Mouse (Mus musculus): ENCODE data around the gene Rpl27a. TPM values are rescaled to one million over a fixed set of nuclear protein-coding genes. Genes with fewer than 3 reads are reported as not detected.

Rpl27a gene
- polyA plus RNA-seq, 1 experiment from 2014 or later: 168 TPM

- Histone ChIP-seq H3K9me3 (ENCODE audit: control insufficient read depth, low read depth, low read length) (no peaks in the 10 kb centered on the region), H3K27me3 (ENCODE audit: control insufficient read depth, insufficient read depth, low read length) (no peaks in the 10 kb centered on the region), H3K4me1 (ENCODE audit: control insufficient read depth, insufficient read depth, low read length) (no peaks in the 10 kb centered on the region), H3K36me3 (ENCODE audit: control insufficient read depth, insufficient read depth, low read length) (peaks cover 59% of the 10 kb centered on the region), H3K4me3 (ENCODE audit: low read depth, low read length) (no peak overlapping the region), H3K4me2 (replicated peaks; ENCODE audit: low read depth, low read length) (no peak overlapping the region), H3K9ac (replicated peaks; ENCODE audit: low read depth, low read length) (no peak overlapping the region), H3K27ac (ENCODE audit: low read length) (no peak overlapping the region)
- ATAC-seq (ENCODE audit: insufficient number of reproducible peaks, insufficient read depth, low FRiP score, low read depth): no peak
- 93% methylated on average over 2 of the region's 2 CpGs for WGBS
These were observed 10.8 kb downstream of the Rpl27a start for GRCm38 (mm10) chr7:109529741-109530140.

GRCm38 (mm10) chr7:109531501-109531900 lies 12.6 kb downstream of the Rpl27a start:
- no peak overlapping the region for H3K4me3 ChIP-seq (ENCODE audit: low read depth, low read length)
- peaks cover 56% of the 10 kb centered on the region; the same call in 1 of the 2 replicates for H3K36me3 ChIP-seq (ENCODE audit: control insufficient read depth, insufficient read depth, low read length)
- H3K27ac ChIP-seq (ENCODE audit: low read length): no peak overlapping the region
- 87% methylated on average over 5 of the region's 5 CpGs for WGBS
- H3K4me2 ChIP-seq (replicated peaks; ENCODE audit: low read depth, low read length): no peak overlapping the region
- ATAC-seq (ENCODE audit: insufficient number of reproducible peaks, insufficient read depth, low FRiP score, low read depth): no peak
- no peaks in the 10 kb centered on the region for H3K9me3 ChIP-seq (ENCODE audit: control insufficient read depth, low read depth, low read length)
- no peak overlapping the region for H3K9ac ChIP-seq (replicated peaks; ENCODE audit: low read depth, low read length)
- no peaks in the 10 kb centered on the region; the same call in 1 of the 2 replicates for H3K4me1 ChIP-seq (ENCODE audit: control insufficient read depth, insufficient read depth, low read length)
- H3K27me3 ChIP-seq (ENCODE audit: control insufficient read depth, insufficient read depth, low read length): no peaks in the 10 kb centered on the region

- no peak overlapping the region for H3K9ac ChIP-seq (replicated peaks; ENCODE audit: low read depth, low read length)
- H3K9me3 ChIP-seq (ENCODE audit: control insufficient read depth, low read depth, low read length): no peaks in the 10 kb centered on the region
- H3K36me3 ChIP-seq (ENCODE audit: control insufficient read depth, insufficient read depth, low read length): peaks cover 53% of the 10 kb centered on the region; the same call in 1 of the 2 replicates
- no peak overlapping the region for H3K4me3 ChIP-seq (ENCODE audit: low read depth, low read length)
- no peaks in the 10 kb centered on the region for H3K27me3 ChIP-seq (ENCODE audit: control insufficient read depth, insufficient read depth, low read length)
- ATAC-seq (ENCODE audit: insufficient number of reproducible peaks, insufficient read depth, low FRiP score, low read depth): no peak
- no peaks in the 10 kb centered on the region; the same call in 1 of the 2 replicates for H3K4me1 ChIP-seq (ENCODE audit: control insufficient read depth, insufficient read depth, low read length)
- H3K27ac ChIP-seq (ENCODE audit: low read length): no peak overlapping the region
- no peak overlapping the region for H3K4me2 ChIP-seq (replicated peaks; ENCODE audit: low read depth, low read length)
- WGBS: 59% methylated on average over 3 of the region's 3 CpGs
These were observed 13.7 kb downstream of the Rpl27a start for GRCm38 (mm10) chr7:109532691-109533090.

- Histone ChIP-seq H3K9me3 (ENCODE audit: control insufficient read depth, low read depth, low read length) (no peaks in the 10 kb centered on the region), H3K4me3 (ENCODE audit: low read depth, low read length) (no peak overlapping the region), H3K4me1 (ENCODE audit: control insufficient read depth, insufficient read depth, low read length) (no peaks in the 10 kb centered on the region; the same call in 1 of the 2 replicates), H3K36me3 (ENCODE audit: control insufficient read depth, insufficient read depth, low read length) (peaks cover 52% of the 10 kb centered on the region; the same call in 1 of the 2 replicates), H3K9ac (replicated peaks; ENCODE audit: low read depth, low read length) (no peak overlapping the region), H3K27ac (ENCODE audit: low read length) (no peak overlapping the region), H3K27me3 (ENCODE audit: control insufficient read depth, insufficient read depth, low read length) (no peaks in the 10 kb centered on the region), H3K4me2 (replicated peaks; ENCODE audit: low read depth, low read length) (no peak overlapping the region)
- ATAC-seq (ENCODE audit: insufficient number of reproducible peaks, insufficient read depth, low FRiP score, low read depth): no peak
- WGBS: 75% methylated on average over 4 of the region's 4 CpGs
These were observed 14.2 kb downstream of the Rpl27a start for GRCm38 (mm10) chr7:109533129-109533528.

- no peak overlapping the region for H3K4me2 ChIP-seq (replicated peaks; ENCODE audit: low read depth, low read length)
- 92% methylated on average over 4 of the region's 4 CpGs for WGBS
- H3K36me3 ChIP-seq (ENCODE audit: control insufficient read depth, insufficient read depth, low read length): peaks cover 53% of the 10 kb centered on the region
- no peak for ATAC-seq (ENCODE audit: insufficient number of reproducible peaks, insufficient read depth, low FRiP score, low read depth)
- H3K4me1 ChIP-seq (ENCODE audit: control insufficient read depth, insufficient read depth, low read length): no peaks in the 10 kb centered on the region; the same call in 1 of the 2 replicates
- no peaks in the 10 kb centered on the region for H3K9me3 ChIP-seq (ENCODE audit: control insufficient read depth, low read depth, low read length)
- H3K27me3 ChIP-seq (ENCODE audit: control insufficient read depth, insufficient read depth, low read length): no peaks in the 10 kb centered on the region
- no peak overlapping the region for H3K4me3 ChIP-seq (ENCODE audit: low read depth, low read length)
- no peak overlapping the region for H3K9ac ChIP-seq (replicated peaks; ENCODE audit: low read depth, low read length)
- H3K27ac ChIP-seq (ENCODE audit: low read length): no peak overlapping the region
These were observed 14.9 kb downstream of the Rpl27a start for GRCm38 (mm10) chr7:109533888-109534287.

- no peaks in the 10 kb centered on the region; the same call in 1 of the 2 replicates for H3K4me1 ChIP-seq (ENCODE audit: control insufficient read depth, insufficient read depth, low read length)
- no peak for ATAC-seq (ENCODE audit: insufficient number of reproducible peaks, insufficient read depth, low FRiP score, low read depth)
- no peaks in the 10 kb centered on the region for H3K27me3 ChIP-seq (ENCODE audit: control insufficient read depth, insufficient read depth, low read length)
- H3K9ac ChIP-seq (replicated peaks; ENCODE audit: low read depth, low read length): no peak overlapping the region
- H3K4me3 ChIP-seq (ENCODE audit: low read depth, low read length): no peak overlapping the region
- 86% methylated on average over 3 of the region's 3 CpGs for WGBS
- no peak overlapping the region for H3K4me2 ChIP-seq (replicated peaks; ENCODE audit: low read depth, low read length)
- peaks cover 57% of the 10 kb centered on the region for H3K36me3 ChIP-seq (ENCODE audit: control insufficient read depth, insufficient read depth, low read length)
- no peak overlapping the region for H3K27ac ChIP-seq (ENCODE audit: low read length)
- H3K9me3 ChIP-seq (ENCODE audit: control insufficient read depth, low read depth, low read length): no peaks in the 10 kb centered on the region
These were observed 16.0 kb downstream of the Rpl27a start for GRCm38 (mm10) chr7:109534921-109535320.

- no peak overlapping the region for H3K4me3 ChIP-seq (ENCODE audit: low read depth, low read length)
- H3K9ac ChIP-seq (replicated peaks; ENCODE audit: low read depth, low read length): no peak overlapping the region
- ATAC-seq (ENCODE audit: insufficient number of reproducible peaks, insufficient read depth, low FRiP score, low read depth): peak; percentile 78; the same call in 1 of the 2 replicates
- H3K4me2 ChIP-seq (replicated peaks; ENCODE audit: low read depth, low read length): no peak overlapping the region
- 67% methylated on average over 4 of the region's 4 CpGs for WGBS
- H3K4me1 ChIP-seq (ENCODE audit: control insufficient read depth, insufficient read depth, low read length): no peaks in the 10 kb centered on the region; the same call in 1 of the 2 replicates
- no peaks in the 10 kb centered on the region for H3K9me3 ChIP-seq (ENCODE audit: control insufficient read depth, low read depth, low read length)
- no peaks in the 10 kb centered on the region for H3K27me3 ChIP-seq (ENCODE audit: control insufficient read depth, insufficient read depth, low read length)
- peak overlapping the region; percentile 79 for H3K27ac ChIP-seq (ENCODE audit: low read length)
- peaks cover 49% of the 10 kb centered on the region for H3K36me3 ChIP-seq (ENCODE audit: control insufficient read depth, insufficient read depth, low read length)
These were observed 17.6 kb downstream of the Rpl27a start for GRCm38 (mm10) chr7:109536451-109536946.

- Histone ChIP-seq H3K9ac (replicated peaks; ENCODE audit: low read depth, low read length) (no peak overlapping the region), H3K4me2 (replicated peaks; ENCODE audit: low read depth, low read length) (no peak overlapping the region), H3K9me3 (ENCODE audit: control insufficient read depth, low read depth, low read length) (no peaks in the 10 kb centered on the region), H3K4me1 (ENCODE audit: control insufficient read depth, insufficient read depth, low read length) (no peaks in the 10 kb centered on the region; the same call in 1 of the 2 replicates), H3K36me3 (ENCODE audit: control insufficient read depth, insufficient read depth, low read length) (peaks cover 35% of the 10 kb centered on the region), H3K4me3 (ENCODE audit: low read depth, low read length) (no peak overlapping the region), H3K27ac (ENCODE audit: low read length) (no peak overlapping the region), H3K27me3 (ENCODE audit: control insufficient read depth, insufficient read depth, low read length) (no peaks in the 10 kb centered on the region)
- ATAC-seq (ENCODE audit: insufficient number of reproducible peaks, insufficient read depth, low FRiP score, low read depth): no peak
These were observed 22.0 kb downstream of the Rpl27a start for GRCm38 (mm10) chr7:109540902-109541301.
